Mouse (Mus musculus): ENCODE measurements around the gene Fam219a. TPM values are rescaled to one million over a fixed set of nuclear protein-coding genes. Genes with fewer than 3 reads are reported as not detected.

The Fam219a gene
- total and polyA plus RNA-seq, 2 experiments from 2014 or later = 2.3 to 4.0 TPM

DNA sequence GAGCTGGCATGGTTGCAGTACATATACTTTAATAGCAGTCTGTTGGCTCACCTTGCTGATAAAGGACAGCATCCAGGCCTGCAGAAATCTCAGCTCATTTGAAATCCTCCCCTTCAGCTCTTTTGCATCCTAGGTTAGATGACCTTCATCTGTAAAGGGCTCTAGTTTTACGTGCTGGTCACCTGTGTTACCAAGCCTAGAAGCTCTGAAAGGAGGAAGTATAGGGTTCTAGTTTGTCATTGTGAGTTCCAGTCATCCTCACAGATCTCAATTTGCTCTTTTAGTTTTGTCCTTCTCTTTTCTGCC, 98.0 kb downstream of the Fam219a start:
- no peak for DNase-seq (ENCODE audit: low spot score)
- Histone ChIP-seq H3K9ac (replicated peaks; ENCODE audit: low read depth, low read length) (no peak overlapping the region), H3K36me3 (replicated peaks; ENCODE audit: control insufficient read depth, insufficient read depth, low read length) (no peaks in the 10 kb centered on the region), H3K4me2 (ENCODE audit: low read depth, low read length) (no peak overlapping the region), H3K27ac (ENCODE audit: low read depth) (no peak overlapping the region), H3K9me3 (replicated peaks; ENCODE audit: control insufficient read depth, low read length) (no peaks in the 10 kb centered on the region), H3K4me1 (ENCODE audit: control insufficient read depth, insufficient read depth) (no peaks in the 10 kb centered on the region), H3K27me3 (ENCODE audit: control insufficient read depth, insufficient read depth, low read length) (no peaks in the 10 kb centered on the region), H3K4me3 (ENCODE audit: low read depth, low read length) (no peak overlapping the region)
- no peak for TF ChIP-seq CTCF (IDR thresholded peaks at IDR 0.05; ENCODE audit: low read depth)
- TF ChIP-seq EP300 (IDR thresholded peaks at IDR 0.05; ENCODE audit: low read depth) = no peak
- 80% methylated on average over 1 of the region's 1 CpGs for WGBS
- ATAC-seq (ENCODE audit: insufficient read depth, low read depth) = no peak

DNA sequence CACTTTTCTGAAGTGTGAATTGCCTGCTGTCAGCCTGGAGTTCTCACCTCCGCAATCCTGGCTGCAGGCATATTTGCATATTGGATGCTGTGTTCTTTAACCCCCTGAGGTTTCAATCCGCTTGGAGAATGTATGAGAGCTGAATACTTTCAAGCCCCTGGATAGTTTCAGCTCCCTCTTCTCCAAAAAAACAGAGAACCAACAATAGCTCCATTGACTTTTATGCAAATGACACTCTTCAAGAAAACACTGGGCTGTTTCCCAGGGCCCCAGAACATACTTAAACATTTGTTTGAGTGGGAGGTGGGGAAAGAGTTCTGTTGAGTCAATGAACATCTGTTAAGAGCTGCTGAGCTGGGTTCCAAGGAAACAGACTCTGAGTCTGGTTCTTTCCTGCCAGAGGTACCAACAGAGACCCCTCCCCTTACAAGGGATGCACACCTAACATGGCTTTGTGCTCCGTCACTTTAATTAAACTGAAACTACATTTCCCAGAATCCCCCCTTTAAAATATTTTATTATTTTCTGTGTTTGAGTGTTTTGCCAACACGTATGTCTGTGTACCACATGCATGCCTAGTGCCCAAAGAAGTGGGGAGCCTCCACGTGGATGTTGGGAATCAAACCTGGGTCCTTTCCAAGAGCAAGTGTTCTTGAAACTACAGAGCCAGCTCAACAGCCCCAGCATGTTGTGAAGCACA, 98.5 kb downstream of the Fam219a start:
- peak; percentile 33 for DNase-seq (ENCODE audit: low spot score)
- Histone ChIP-seq H3K4me1 (ENCODE audit: control insufficient read depth, insufficient read depth) (no peaks in the 10 kb centered on the region), H3K27ac (ENCODE audit: low read depth) (no peak overlapping the region), H3K9me3 (replicated peaks; ENCODE audit: control insufficient read depth, low read length) (no peaks in the 10 kb centered on the region), H3K4me2 (ENCODE audit: low read depth, low read length) (no peak overlapping the region), H3K36me3 (replicated peaks; ENCODE audit: control insufficient read depth, insufficient read depth, low read length) (no peaks in the 10 kb centered on the region), H3K4me3 (ENCODE audit: low read depth, low read length) (no peak overlapping the region), H3K9ac (replicated peaks; ENCODE audit: low read depth, low read length) (no peak overlapping the region), H3K27me3 (ENCODE audit: control insufficient read depth, insufficient read depth, low read length) (no peaks in the 10 kb centered on the region)
- 53% methylated on average over 5 of the region's 5 CpGs for WGBS
- no peak for TF ChIP-seq EP300 (IDR thresholded peaks at IDR 0.05; ENCODE audit: low read depth)
- no peak for TF ChIP-seq CTCF (IDR thresholded peaks at IDR 0.05; ENCODE audit: low read depth)
- no peak for ATAC-seq (ENCODE audit: insufficient read depth, low read depth)

DNA sequence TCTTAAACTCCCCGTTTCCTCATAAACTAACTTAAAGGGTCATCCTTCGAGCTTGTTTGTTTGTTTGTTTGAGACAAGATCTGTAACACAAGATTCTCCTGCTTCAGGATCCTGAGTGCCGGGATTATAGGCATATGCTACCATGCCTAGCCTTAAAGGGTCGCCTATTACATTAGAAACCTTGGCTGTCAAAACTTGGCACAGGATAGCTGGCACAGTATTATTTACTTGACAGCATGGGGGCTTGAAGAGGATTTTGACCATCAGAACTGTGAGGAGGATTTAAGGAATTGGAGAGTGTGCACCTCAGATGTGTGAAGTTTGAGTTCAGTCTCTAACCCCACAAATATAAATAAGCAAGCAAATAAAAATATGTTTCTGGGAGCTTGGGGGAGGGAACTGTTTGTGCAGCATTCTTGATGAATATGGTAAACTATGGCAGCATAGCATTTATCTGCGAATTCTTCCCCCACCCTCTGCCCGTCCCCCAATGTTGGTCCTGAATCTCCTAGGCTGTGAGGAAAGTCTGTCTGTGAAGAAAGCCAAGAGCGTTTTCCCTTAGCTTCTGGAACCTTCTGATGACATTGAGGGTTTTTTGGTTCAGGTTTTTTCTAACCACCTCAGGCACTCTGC, 99.2 kb downstream of the Fam219a start:
- Histone ChIP-seq H3K4me2 (ENCODE audit: low read depth, low read length) (no peak overlapping the region), H3K36me3 (replicated peaks; ENCODE audit: control insufficient read depth, insufficient read depth, low read length) (no peaks in the 10 kb centered on the region), H3K27ac (ENCODE audit: low read depth) (no peak overlapping the region), H3K9me3 (replicated peaks; ENCODE audit: control insufficient read depth, low read length) (no peaks in the 10 kb centered on the region), H3K9ac (replicated peaks; ENCODE audit: low read depth, low read length) (no peak overlapping the region), H3K4me1 (ENCODE audit: control insufficient read depth, insufficient read depth) (no peaks in the 10 kb centered on the region), H3K27me3 (ENCODE audit: control insufficient read depth, insufficient read depth, low read length) (no peaks in the 10 kb centered on the region), H3K4me3 (ENCODE audit: low read depth, low read length) (no peak overlapping the region)
- no peak for ATAC-seq (ENCODE audit: insufficient read depth, low read depth)
- no peak for DNase-seq (ENCODE audit: low spot score)
- 52% methylated on average over 7 of the region's 7 CpGs for WGBS
- TF ChIP-seq CTCF (IDR thresholded peaks at IDR 0.05; ENCODE audit: low read depth) (no peak), EP300 (IDR thresholded peaks at IDR 0.05; ENCODE audit: low read depth) (no peak)

DNA sequence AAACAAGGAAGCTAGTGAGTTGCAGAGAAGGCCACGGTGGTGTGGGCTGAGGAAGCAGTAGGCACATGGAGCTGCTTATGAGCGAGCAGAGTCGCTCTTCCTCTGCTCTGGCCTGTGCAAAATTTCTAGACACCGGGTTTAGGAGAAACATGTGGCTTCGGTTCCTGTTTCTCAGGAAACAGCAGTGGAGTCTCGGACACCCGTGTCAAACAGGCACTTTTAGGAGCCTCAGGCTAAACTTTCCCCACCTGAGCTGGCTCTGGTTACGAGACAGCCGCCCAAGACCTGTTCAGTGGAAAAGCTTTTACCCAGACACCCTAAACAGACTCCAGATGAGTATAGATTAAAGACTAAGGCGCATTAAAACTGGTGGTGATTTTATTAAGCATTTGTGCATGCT, 100.1 kb downstream of the Fam219a start:
- TF ChIP-seq CTCF (IDR thresholded peaks at IDR 0.05; ENCODE audit: low read depth) (no peak), EP300 (IDR thresholded peaks at IDR 0.05; ENCODE audit: low read depth) (no peak)
- DNase-seq (ENCODE audit: low spot score) = no peak
- H3K4me2 ChIP-seq (ENCODE audit: low read depth, low read length) = no peak overlapping the region

DNA sequence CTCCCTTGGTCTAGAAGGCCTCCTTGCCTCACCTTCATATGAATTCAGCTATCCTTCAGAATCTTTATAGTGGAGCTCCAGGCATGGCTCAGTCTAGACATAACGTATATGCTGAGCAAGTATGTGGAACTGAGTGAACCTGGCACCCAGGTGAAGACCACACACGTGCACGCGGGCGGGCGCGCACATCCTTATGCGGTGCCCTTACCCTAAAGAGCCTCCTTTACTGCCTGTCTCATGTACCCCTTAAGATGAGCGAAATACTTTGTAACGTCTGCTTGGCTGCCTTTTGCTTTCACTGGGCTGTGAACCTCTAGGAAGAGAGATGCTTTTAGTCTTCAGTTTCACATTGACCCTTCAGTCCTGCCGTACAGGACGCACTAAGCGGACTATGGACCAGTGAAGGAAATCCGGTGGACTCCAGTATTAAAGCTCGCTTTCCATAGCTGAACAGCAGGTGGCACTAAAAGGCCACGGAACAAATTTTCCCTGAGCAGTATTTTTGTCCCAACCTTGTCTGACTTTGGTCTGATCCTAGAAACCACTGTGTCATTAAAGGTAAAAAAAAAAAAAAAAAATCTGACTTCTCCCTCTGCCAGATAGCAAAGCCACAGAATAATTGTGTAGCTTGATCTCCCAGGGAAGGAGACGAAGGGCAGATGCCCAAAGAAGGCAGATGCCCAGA, 100.8 kb downstream of the Fam219a start:
- Histone ChIP-seq H3K9ac (replicated peaks; ENCODE audit: low read depth, low read length) (no peak overlapping the region), H3K4me2 (ENCODE audit: low read depth, low read length) (no peak overlapping the region), H3K27me3 (ENCODE audit: control insufficient read depth, insufficient read depth, low read length) (no peaks in the 10 kb centered on the region), H3K4me3 (ENCODE audit: low read depth, low read length) (no peak overlapping the region), H3K27ac (ENCODE audit: low read depth) (no peak overlapping the region), H3K4me1 (ENCODE audit: control insufficient read depth, insufficient read depth) (no peaks in the 10 kb centered on the region), H3K36me3 (replicated peaks; ENCODE audit: control insufficient read depth, insufficient read depth, low read length) (no peaks in the 10 kb centered on the region), H3K9me3 (replicated peaks; ENCODE audit: control insufficient read depth, low read length) (no peaks in the 10 kb centered on the region)
- WGBS = 51% methylated on average over 17 of the region's 17 CpGs
- DNase-seq (ENCODE audit: low spot score) (peak; percentile 74), ATAC-seq (ENCODE audit: insufficient read depth, low read depth) (no peak)
- TF ChIP-seq CTCF (IDR thresholded peaks at IDR 0.05; ENCODE audit: low read depth) (peak; percentile 71), EP300 (IDR thresholded peaks at IDR 0.05; ENCODE audit: low read depth) (no peak)

More for the DNA sequence above, 100.1 kb downstream of the Fam219a start:
- no peak overlapping the region for H3K9ac ChIP-seq (replicated peaks; ENCODE audit: low read depth, low read length)
- no peaks in the 10 kb centered on the region for H3K27me3 ChIP-seq (ENCODE audit: control insufficient read depth, insufficient read depth, low read length)
- H3K36me3 ChIP-seq (replicated peaks; ENCODE audit: control insufficient read depth, insufficient read depth, low read length) = no peaks in the 10 kb centered on the region
- H3K27ac ChIP-seq (ENCODE audit: low read depth) = no peak overlapping the region
- 81% methylated on average over 10 of the region's 10 CpGs for WGBS
- no peak overlapping the region for H3K4me3 ChIP-seq (ENCODE audit: low read depth, low read length)
- no peak for ATAC-seq (ENCODE audit: insufficient read depth, low read depth)
- H3K9me3 ChIP-seq (replicated peaks; ENCODE audit: control insufficient read depth, low read length) = no peaks in the 10 kb centered on the region
- H3K4me1 ChIP-seq (ENCODE audit: control insufficient read depth, insufficient read depth) = no peaks in the 10 kb centered on the region

Other genes starting within 250 kb of the Fam219a start
- gene Ubap1, start 220.5 kb downstream of the Fam219a start, total RNA-seq (2014; rRNA removed; ENCODE audit: low replicate concordance) = 43.2 and 125 TPM in 2 replicates
- 45.3 and 45.7 TPM in 2 replicates for gene Ubap1, start 220.5 kb downstream of the Fam219a start, polyA plus RNA-seq (2015; fragmentation: Nextera tagmentation; extraction: Ambion mirVana)
- gene Kif24, start 104.7 kb downstream of the Fam219a start, total RNA-seq (2014; rRNA removed; ENCODE audit: low replicate concordance) = 2.9 and 3.4 TPM in 2 replicates
- gene Kif24, start 104.7 kb downstream of the Fam219a start, polyA plus RNA-seq (2015; fragmentation: Nextera tagmentation; extraction: Ambion mirVana) = 1.1 and 1.4 TPM in 2 replicates
- gene Nudt2, start 104.4 kb downstream of the Fam219a start, total RNA-seq (2014; rRNA removed; ENCODE audit: low replicate concordance) = 10.5 and 37.6 TPM in 2 replicates
- 42.0 and 45.9 TPM in 2 replicates for gene Nudt2, start 104.4 kb downstream of the Fam219a start, polyA plus RNA-seq (2015; fragmentation: Nextera tagmentation; extraction: Ambion mirVana)
- 6.3 and 9.3 TPM in 2 replicates for gene AI464131, start 66.5 kb downstream of the Fam219a start, total RNA-seq (2014; rRNA removed; ENCODE audit: low replicate concordance)
- 2.5 and 2.9 TPM in 2 replicates for gene AI464131, start 66.5 kb downstream of the Fam219a start, polyA plus RNA-seq (2015; fragmentation: Nextera tagmentation; extraction: Ambion mirVana)
- not detected in 2 replicates for gene 1110017D15Rik, start 52.2 kb downstream of the Fam219a start, total RNA-seq (2014; rRNA removed; ENCODE audit: low replicate concordance)
- gene 1110017D15Rik, start 52.2 kb downstream of the Fam219a start, polyA plus RNA-seq (2015; fragmentation: Nextera tagmentation; extraction: Ambion mirVana) = 0.18 and 1.0 TPM in 2 replicates
- gene Dnaic1, start 237 bp upstream of the Fam219a start, total RNA-seq (2014; rRNA removed; ENCODE audit: low replicate concordance) = 2.2 and 12.9 TPM in 2 replicates
- 1.8 and 2.1 TPM in 2 replicates for gene Dnaic1, start 237 bp upstream of the Fam219a start, polyA plus RNA-seq (2015; fragmentation: Nextera tagmentation; extraction: Ambion mirVana)
- 5.8 and 12.7 TPM in 2 replicates for gene Enho, start 70.8 kb upstream of the Fam219a start, total RNA-seq (2014; rRNA removed; ENCODE audit: low replicate concordance)
- 4.0 and 4.3 TPM in 2 replicates for gene Enho, start 70.8 kb upstream of the Fam219a start, polyA plus RNA-seq (2015; fragmentation: Nextera tagmentation; extraction: Ambion mirVana)
- 0.31 TPM in 1 of 2 replicates, not detected in the other for gene Cntfr, start 127.6 kb upstream of the Fam219a start, total RNA-seq (2014; rRNA removed; ENCODE audit: low replicate concordance)
- gene Cntfr, start 127.6 kb upstream of the Fam219a start, polyA plus RNA-seq (2015; fragmentation: Nextera tagmentation; extraction: Ambion mirVana) = 0.38 and 0.41 TPM in 2 replicates
- gene Il11ra1, start 130.5 kb upstream of the Fam219a start, total RNA-seq (2014; rRNA removed; ENCODE audit: low replicate concordance) = 77.1 and 110 TPM in 2 replicates
- gene Il11ra1, start 130.5 kb upstream of the Fam219a start, polyA plus RNA-seq (2015; fragmentation: Nextera tagmentation; extraction: Ambion mirVana) = 104 and 116 TPM in 2 replicates
- 49.6 and 49.8 TPM in 2 replicates for gene Rpp25l, start 144.0 kb upstream of the Fam219a start, total RNA-seq (2014; rRNA removed; ENCODE audit: low replicate concordance)
- 38.9 and 40.2 TPM in 2 replicates for gene Rpp25l, start 144.0 kb upstream of the Fam219a start, polyA plus RNA-seq (2015; fragmentation: Nextera tagmentation; extraction: Ambion mirVana)
- 81.6 and 121 TPM in 2 replicates for gene Dctn3, start 153.6 kb upstream of the Fam219a start, total RNA-seq (2014; rRNA removed; ENCODE audit: low replicate concordance)
- 161 and 165 TPM in 2 replicates for gene Dctn3, start 153.6 kb upstream of the Fam219a start, polyA plus RNA-seq (2015; fragmentation: Nextera tagmentation; extraction: Ambion mirVana)
- gene Arid3c, start 161.6 kb upstream of the Fam219a start, total RNA-seq (2014; rRNA removed; ENCODE audit: low replicate concordance) = not detected in 2 replicates
- not detected in 2 replicates for gene Arid3c, start 161.6 kb upstream of the Fam219a start, polyA plus RNA-seq (2015; fragmentation: Nextera tagmentation; extraction: Ambion mirVana)
- gene Galt, start 185.7 kb upstream of the Fam219a start, total RNA-seq (2014; rRNA removed; ENCODE audit: low replicate concordance) = 95.0 and 96.8 TPM in 2 replicates
- 69.8 and 70.9 TPM in 2 replicates for gene Galt, start 185.7 kb upstream of the Fam219a start, polyA plus RNA-seq (2015; fragmentation: Nextera tagmentation; extraction: Ambion mirVana)
- 40.9 and 57.4 TPM in 2 replicates for gene Sigmar1, start 186.6 kb upstream of the Fam219a start, total RNA-seq (2014; rRNA removed; ENCODE audit: low replicate concordance)
- 33.4 and 37.1 TPM in 2 replicates for gene Sigmar1, start 186.6 kb upstream of the Fam219a start, polyA plus RNA-seq (2015; fragmentation: Nextera tagmentation; extraction: Ambion mirVana)
- gene Ccl27a, start 204.7 kb upstream of the Fam219a start, total RNA-seq (2014; rRNA removed; ENCODE audit: low replicate concordance) = 48.5 and 73.7 TPM in 2 replicates
- 49.4 and 49.6 TPM in 2 replicates for gene Ccl27a, start 204.7 kb upstream of the Fam219a start, polyA plus RNA-seq (2015; fragmentation: Nextera tagmentation; extraction: Ambion mirVana)

All from heart, postnatal 0 days (tissue).